Mouse (Mus musculus) heart, embryonic 14.5 days (tissue): ENCODE results near the gene Atp8b2. TPM values are rescaled to one million over a fixed set of nuclear protein-coding genes. Genes with fewer than 3 reads are reported as not detected.

Source experiments
- microRNA-seq: library from miRNA; unstranded; fragments of <30 nt; microRNA quantifications from one replicate; pipeline ENCODE4, GENCODE M21; 2016
- polyA plus RNA-seq: library from polyadenylated mRNA; unstranded; fragments of >200 nt; fragmentation: Nextera tagmentation; extraction: Ambion mirVana; gene quantifications from 2 replicates; pipeline ENCODE4 v1.2.1, GENCODE M21; 2014

Atp8b2 gene
- polyA plus RNA-seq, 1 experiment from 2014 or later: 11.4 TPM

Small RNAs within 50 kb of the gene (microRNA-seq; reads per million reads assigned to microRNA genes)
- gene Mir7669: not detected

Other genes starting within 250 kb of the Atp8b2 start
- 8.0 and 9.4 TPM in 2 replicates for gene Adar, start 248.5 kb downstream of the Atp8b2 start, polyA plus RNA-seq
- gene Chrnb2, start 198.9 kb downstream of the Atp8b2 start, polyA plus RNA-seq: 0.24 and 0.38 TPM in 2 replicates
- gene Ube2q1, start 189.9 kb downstream of the Atp8b2 start, polyA plus RNA-seq: 13.6 and 15.7 TPM in 2 replicates
- 8.9 and 9.0 TPM in 2 replicates for gene She, start 132.1 kb downstream of the Atp8b2 start, polyA plus RNA-seq
- gene Il6ra, start 50.3 kb downstream of the Atp8b2 start, polyA plus RNA-seq: 0.32 and 0.58 TPM in 2 replicates
- gene Hax1, start 35.3 kb upstream of the Atp8b2 start, polyA plus RNA-seq: 78.4 and 81.9 TPM in 2 replicates
- 146 and 162 TPM in 2 replicates for gene 4933434E20Rik, start 88.1 kb upstream of the Atp8b2 start, polyA plus RNA-seq
- 154 and 173 TPM in 2 replicates for gene Ubap2l, start 89.1 kb upstream of the Atp8b2 start, polyA plus RNA-seq
- gene Tpm3, start 109.1 kb upstream of the Atp8b2 start, polyA plus RNA-seq: 236 and 242 TPM in 2 replicates
- gene Nup210l, start 140.6 kb upstream of the Atp8b2 start, polyA plus RNA-seq: 0.24 and 0.43 TPM in 2 replicates